Mouse (Mus musculus) stomach, postnatal 0 days (tissue): ENCODE measurements around the gene Rsph1.
A peak's percentile ranks its signal among the peaks of the same experiment; 100 is the strongest.

ENCODE experiments used
- CTCF ChIP-seq: IDR thresholded peaks from 2 replicates; pipeline ENCODE4 v1.5.1; 2016; ENCODE audit warnings: antibody characterized with exemption, low read depth, mild to moderate bottlenecking, moderate library complexity
- EP300 ChIP-seq: optimal IDR thresholded peaks from 2 replicates; pipeline ENCODE3; 2016; ENCODE audit warnings: antibody characterized with exemption

GRCm38 (mm10) chr17:31294363-31295214, 17.4 kb upstream of the Rsph1 start:
- TF ChIP-seq EP300, result no peak
- peak; percentile 61 for TF ChIP-seq CTCF
